Mouse (Mus musculus) naive thymus-derived CD4-positive, alpha-beta T cell, adult 5 months (primary cell): ENCODE data around the gene Gm7735. TPM values are rescaled to one million over a fixed set of nuclear protein-coding genes. Genes with fewer than 3 reads are reported as not detected.

Experiments
- polyA plus RNA-seq: library from polyadenylated mRNA; unstranded; fragments of 100-300 nt; shearing (Covaris generic); gene quantifications from one replicate; pipeline ENCODE4 v1.2.1, GENCODE M21; 2017

Gene Gm7735
- polyA plus RNA-seq: not detected

GRCm38 (mm10) chr16:89169190-89169589, at the start of gene Gm7735:
TSS of gene Gm7735 (plus strand) at chr16:89169490.

GRCm38 (mm10) chr16:89140551-89140950, 28.7 kb upstream of the Gm7735 start, which contains the start of gene Gm6358:
TSS of gene Gm6358 (plus strand) at chr16:89140851.

DNA sequence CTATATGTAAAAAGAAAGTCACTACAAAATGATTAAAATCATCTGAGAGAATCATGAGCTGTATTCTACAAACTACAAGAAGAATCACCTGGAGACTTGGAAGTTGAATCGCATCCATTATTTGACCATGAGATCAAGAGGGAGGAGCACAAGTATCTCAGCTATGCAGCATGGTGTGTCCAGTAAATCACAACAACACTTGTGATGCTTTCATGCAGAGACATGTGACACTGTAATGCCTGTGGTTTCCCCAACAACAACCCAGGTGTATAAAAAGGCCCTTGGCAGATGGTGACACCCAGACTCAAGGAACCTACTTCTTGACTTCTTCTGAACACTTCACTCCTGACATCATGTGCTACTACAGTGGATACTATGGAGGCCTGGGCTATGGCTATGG, 18.5 kb upstream of the Gm7735 start, which contains the start of gene Gm10061:
Gm10061 (plus strand) TSS at position 301 of the 400 bp plus-strand sequence.

DNA sequence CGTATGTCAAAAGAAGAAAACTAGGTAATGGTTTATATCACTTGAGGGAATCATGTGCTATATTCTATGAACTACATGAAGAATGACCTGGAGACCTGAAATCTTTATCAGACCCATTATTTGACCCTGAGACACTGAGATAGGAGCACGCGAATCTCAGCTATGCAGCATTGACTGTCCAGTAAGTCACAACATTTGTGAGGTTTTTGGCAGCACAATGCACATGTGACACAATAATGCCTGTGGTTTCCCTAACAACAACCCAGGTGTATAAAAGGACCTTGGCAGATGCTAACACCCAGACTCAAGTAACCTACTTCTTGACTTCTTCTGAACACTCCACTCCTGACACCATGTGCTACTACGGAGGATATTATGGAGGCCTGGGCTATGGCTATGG, 11.6 kb upstream of the Gm7735 start, which contains the start of gene Gm9789:
Gm9789 (plus strand) TSS at position 301 of the 400 bp plus-strand sequence.

GRCm38 (mm10) chr16:89174435-89174834, 5.1 kb downstream of the Gm7735 start, which contains the start of gene 1110057P08Rik:
TSS of gene 1110057P08Rik (plus strand) at chr16:89174735.

GRCm38 (mm10) chr16:89205561-89205960, 36.3 kb downstream of the Gm7735 start, which contains the start of gene Krtap20-2:
TSS of gene Krtap20-2 (plus strand) at chr16:89205861.

Other genes with a start within 250 kb of the Gm7735 start
- gene Krtap19-9b, start 237.2 kb upstream of the Gm7735 start, polyA plus RNA-seq: not detected
- not detected for gene Krtap16-3, start 206.6 kb upstream of the Gm7735 start, polyA plus RNA-seq
- not detected for gene Krtap22-2, start 158.7 kb upstream of the Gm7735 start, polyA plus RNA-seq
- gene Gm10229, start 154.2 kb upstream of the Gm7735 start, polyA plus RNA-seq: not detected
- gene Krtap6-1, start 137.8 kb upstream of the Gm7735 start, polyA plus RNA-seq: not detected
- not detected for gene Gm10228, start 128.0 kb upstream of the Gm7735 start, polyA plus RNA-seq
- gene Krtap6-5, start 121.6 kb upstream of the Gm7735 start, polyA plus RNA-seq: not detected
- not detected for gene 1110025L11Rik, start 105.5 kb upstream of the Gm7735 start, polyA plus RNA-seq
- not detected for gene Krtap6-3, start 85.5 kb upstream of the Gm7735 start, polyA plus RNA-seq
- gene Gm6358, start 28.6 kb upstream of the Gm7735 start, polyA plus RNA-seq: not detected
- gene Gm10061, start 18.4 kb upstream of the Gm7735 start, polyA plus RNA-seq: not detected
- gene Gm9789, start 11.5 kb upstream of the Gm7735 start, polyA plus RNA-seq: not detected
- gene 1110057P08Rik, start 5.2 kb downstream of the Gm7735 start, polyA plus RNA-seq: not detected
- gene Krtap20-2, start 36.4 kb downstream of the Gm7735 start, polyA plus RNA-seq: not detected
- not detected for gene Krtap21-1, start 234.4 kb downstream of the Gm7735 start, polyA plus RNA-seq